Mouse (Mus musculus) T-cell, adult 2 months (primary cell): ENCODE results near the gene Grk5.

ENCODE experiments used
- DNase-seq: peaks from one replicate; pipeline ENCODE4 v3.0.0; 2022; ENCODE audit warnings: low spot score

The Grk5 gene

DNA sequence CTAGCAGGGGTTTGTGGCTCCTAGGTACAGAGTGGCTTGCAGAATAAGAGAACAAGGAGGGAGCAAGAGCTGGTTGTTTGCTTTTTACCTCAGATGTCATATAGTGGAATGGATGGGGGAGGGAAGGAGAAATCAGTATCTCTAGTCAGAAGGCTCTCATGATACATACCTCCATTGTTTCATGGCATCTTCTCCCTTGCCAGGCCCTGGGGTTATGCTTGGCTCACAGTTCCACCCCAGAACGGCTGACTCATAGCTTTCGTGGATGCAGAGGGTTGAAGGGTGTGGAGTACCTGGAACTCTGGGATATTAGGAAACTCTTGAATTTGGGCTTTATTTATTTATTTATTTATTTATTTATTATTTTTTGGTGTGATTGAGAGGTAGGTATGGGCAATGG lies 84.0 kb downstream of the Grk5 start:
- DNase-seq = no peak

DNA sequence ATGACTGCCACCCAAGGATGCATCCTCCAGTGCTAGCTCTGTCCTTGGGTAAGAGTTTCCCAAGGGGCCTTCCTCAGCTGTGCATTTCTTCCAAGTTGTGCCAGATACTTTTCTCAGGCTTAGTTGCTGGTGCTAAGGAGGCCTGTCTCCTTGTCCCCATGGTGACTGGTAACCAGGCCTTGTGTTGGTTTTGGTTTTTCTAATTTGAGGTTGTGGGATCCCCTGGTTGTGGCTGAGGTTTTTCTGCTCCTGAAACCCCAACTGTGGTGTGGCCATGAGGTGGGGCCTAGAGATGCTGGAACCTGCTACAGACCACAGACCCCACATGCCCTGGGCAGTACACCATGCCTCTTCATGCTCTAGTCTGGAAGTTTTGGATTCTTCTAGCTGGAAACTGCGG lies 90.0 kb downstream of the Grk5 start:
- DNase-seq = no peak

DNA sequence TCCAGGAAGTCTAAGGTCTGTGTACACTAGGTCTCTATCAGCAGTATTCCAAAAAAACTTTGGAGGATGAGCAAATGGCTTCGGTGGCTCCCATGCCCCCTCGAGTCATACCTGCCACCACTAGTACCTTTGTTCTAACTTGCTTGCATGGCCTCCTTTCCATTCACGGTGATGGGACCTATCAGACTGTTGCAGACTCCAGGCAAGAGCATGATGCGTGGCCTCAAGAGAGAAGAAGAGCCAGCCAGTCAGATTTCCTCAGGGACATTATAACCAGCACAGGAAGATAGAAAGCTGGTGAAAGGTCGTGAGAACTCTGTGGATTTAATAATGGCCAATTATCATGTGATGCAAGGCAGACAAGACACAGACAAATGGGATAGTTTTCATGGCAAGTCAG lies 91.8 kb downstream of the Grk5 start:
- DNase-seq = no peak

DNA sequence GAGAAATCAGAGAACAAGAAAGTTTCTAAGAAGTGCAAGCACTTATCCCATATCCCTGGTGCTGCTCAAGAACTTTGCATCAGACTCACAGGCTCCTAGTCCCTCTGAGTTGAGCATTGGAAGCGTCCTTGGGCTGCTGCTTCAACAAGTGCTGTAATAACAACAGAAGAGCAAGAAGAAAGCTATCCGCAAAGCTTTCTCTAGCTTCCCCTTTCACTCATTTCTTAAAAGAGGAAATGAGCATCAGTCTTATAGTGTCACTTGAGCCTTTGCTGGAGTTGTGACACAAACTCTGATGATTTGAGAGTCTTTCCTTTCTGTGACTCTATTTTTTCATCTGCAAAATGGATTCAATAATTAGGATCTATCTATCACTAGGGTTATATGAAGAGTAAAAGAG lies 92.3 kb downstream of the Grk5 start:
- no peak for DNase-seq

DNA sequence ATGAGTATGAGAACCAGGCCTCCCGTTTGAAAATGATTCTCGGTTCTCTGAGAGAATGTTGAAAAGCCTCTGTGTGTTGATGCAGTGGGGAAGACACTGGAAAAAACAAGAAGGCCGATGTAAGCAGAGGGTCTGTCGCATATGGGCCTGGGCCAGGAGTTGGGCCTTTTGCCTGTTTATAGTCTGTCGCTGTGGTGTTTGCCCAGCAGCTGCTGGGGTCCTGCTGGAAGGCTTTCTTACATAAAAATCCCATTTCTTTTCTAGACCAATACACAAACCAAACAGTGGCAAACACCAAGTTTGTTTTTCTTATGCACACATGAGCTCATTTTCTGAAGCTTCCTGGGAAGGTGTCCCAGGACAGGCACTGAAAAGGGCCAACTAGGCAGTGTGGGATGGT lies 100.2 kb downstream of the Grk5 start:
- no peak for DNase-seq

DNA sequence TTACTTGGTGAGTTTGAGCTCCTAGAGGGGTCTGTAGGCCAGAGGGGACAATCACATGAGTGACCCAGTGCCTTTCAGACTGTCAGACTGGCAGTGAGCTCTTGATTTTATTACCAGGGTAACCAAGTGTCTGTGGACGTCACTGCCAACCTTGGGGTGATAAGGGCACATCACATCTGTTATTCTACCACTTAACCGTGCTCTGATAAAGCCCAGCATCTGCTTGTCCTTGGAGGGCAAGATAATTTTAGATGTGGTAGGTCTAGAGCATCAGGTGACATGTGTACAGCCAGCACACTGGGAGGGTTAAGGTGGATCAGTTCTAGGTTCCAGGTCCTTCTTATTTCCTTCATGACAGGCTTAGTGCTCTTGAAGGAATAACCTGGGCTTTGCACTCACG lies 104.7 kb downstream of the Grk5 start:
- DNase-seq = no peak

DNA sequence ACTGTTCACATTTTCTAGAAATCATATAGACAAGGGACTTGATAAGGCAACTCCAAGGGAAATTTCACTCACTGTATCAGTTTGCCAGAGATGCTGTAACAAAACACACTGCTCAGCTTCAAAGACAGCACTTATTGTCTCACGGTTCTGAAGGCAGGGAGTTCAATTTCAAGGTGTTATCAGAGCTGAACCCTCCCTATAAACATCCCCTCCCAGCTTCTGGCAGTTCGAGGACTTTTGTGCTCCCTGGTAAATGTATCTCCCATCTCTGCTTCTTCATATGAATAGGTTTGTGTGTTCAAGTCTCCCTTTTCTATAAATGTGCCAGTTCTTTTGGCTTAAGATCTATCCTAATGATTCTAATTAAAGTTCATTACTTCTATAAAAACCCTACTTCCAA lies 105.3 kb downstream of the Grk5 start:
- DNase-seq = no peak

DNA sequence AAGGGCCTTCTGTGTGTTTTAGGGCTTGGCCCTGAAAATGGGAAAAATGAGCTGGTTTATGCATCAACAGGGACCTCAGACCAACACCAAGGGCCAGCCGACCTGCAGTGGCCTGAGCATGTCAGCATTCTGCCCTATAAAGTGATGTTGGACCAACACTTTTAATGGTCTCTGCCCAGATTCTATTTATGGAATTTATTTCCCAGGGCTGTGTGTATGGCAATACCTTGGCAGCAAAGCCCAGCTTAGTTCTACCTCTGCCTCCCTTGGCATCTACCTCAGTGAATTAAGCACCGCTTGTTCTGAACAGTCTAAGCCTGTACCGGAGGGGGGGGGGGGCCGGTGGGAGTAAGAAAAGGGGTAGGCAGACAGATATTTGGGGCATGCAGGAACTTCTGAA lies 108.2 kb downstream of the Grk5 start:
- DNase-seq = no peak

DNA sequence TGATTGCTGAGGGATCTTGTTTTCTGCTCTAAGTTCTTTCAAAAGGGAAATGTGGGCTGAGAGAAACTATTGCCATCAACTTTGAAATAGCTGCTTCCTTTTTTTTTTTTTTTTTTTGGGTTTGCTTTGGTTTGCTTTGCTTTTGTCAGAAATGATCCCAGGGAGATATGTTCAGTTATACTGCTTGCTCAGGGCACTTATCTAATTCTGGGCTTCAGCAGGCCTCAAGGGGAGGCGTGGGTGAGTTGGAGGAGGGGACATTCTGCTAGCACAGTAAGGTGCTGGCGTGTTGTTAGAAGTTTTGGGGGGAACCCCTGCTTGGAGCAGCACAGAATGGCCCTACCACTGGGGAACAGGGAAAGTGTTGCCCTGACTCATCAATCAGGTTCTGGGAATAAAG lies 110.1 kb downstream of the Grk5 start:
- no peak for DNase-seq

DNA sequence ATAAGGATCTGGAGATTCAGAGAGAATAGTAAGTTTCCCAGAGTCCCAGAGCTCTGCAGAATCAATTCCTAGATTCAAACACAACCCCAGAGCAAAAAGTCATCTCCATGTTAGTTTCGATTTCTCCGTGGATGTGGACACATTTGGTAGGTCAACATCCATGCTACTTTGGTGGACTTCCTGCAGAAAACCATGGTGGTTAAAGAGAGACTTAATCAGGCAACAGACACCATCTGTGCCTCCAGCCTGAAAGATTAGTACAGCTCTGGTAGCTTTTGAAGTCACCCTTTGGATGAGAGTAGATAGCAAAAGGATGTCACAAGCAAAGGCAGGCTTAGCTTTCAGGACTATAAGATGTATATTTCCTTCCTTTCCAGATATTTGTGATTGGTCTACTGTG lies 111.4 kb downstream of the Grk5 start:
- DNase-seq = no peak

DNA sequence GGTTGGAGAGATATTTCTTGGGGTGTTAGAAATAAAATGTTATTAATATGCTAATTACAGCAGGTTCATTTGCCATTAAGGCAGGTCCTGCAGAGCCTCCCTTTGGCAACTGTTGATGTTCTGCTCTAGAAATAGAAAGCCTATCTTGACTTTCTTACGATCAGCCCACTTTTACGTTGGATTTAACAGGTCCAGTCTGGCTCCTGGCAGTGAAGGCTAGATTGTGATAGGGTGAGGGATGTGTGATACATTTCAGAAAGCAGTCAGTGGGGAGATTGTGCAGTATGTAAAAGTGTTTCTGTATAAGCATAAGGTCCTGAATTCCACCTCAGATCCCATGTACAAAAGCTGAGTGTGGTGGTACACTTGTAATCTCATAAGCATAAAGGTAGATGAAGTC lies 119.7 kb downstream of the Grk5 start:
- no peak for DNase-seq

DNA sequence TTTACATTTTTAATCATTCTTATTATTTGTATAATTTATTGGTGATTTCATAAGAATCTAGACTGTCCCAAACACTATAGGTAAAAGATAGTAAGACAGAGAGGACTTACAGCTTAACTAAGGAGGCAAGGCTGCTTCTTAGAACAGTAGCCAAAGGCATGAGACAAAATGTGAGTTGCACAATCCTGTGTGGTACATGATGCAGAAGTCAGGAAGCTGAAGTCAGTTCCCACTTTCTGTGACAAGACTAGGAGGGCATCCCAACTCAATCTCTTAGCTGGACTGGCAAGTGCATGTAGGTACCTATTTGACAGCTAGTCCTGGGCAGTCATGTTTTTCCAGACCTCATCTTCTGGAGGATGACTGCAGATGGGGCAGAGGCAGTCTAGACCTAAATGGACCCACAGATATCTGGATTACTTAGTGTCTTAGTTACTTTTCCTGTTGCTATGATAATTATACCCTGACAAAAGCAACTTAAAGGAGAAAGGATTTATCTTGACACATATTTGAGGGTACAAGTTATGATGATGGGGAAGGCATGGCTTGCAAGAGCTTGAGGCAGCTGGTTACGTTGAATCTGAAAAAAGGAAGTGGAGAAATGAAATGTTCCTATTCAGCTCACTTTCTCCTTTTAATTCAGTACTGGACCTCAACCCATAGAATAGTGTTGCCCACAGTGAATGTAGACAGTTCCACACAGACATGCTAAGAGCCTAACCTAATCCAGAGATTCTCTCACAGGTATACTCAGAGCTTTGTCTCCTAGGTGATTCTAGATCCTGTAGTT lies 128.1 kb downstream of the Grk5 start:
- no peak for DNase-seq

DNA sequence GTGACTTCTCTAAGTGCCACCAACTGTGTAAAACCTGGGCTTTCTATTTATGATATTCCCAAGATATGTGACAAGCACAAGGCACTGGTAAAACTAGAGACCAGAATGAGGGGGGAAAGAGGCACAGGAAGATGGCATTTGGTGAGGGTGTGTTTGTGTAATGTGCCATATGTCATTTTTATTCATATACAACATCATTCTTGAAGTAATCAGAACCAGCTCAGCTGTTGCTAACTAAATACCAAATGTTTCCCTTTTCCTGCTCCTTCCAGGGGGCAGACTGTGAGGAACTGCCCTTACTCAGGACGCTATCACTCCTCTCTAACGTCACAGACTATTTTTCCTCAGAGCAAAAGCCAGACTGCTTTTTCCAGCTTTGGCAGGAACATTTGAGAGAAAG lies 132.0 kb downstream of the Grk5 start:
- DNase-seq = no peak

DNA sequence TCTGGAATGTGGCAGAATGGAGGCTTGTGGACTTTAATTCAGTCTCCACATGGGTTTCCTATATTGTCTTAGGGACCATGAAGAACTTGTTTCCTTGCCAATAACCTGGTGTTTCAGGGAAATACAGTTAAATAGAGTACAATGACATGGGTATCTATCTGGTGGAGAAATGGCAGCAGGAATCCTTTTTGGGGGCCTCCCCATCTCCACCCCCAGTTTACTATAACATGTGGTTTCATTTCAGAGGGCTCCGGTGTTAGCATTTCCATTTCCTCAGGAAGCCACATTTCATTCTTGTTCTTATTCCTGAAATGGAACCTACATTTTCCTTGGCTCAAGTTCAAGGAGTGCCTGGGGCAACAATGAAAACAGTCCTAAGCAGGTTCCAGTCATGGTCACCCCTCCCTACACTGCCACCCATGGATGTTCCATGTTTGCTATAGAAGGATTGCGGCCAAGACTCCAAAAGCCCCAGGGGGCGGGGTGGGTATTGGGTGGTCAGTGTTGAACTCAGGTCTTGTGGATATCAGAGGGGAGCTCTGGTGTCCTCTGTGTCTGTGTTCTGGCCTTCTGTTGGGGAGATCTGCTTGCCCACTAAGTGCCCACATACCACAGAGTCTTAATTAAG lies 132.5 kb downstream of the Grk5 start:
- no peak for DNase-seq

DNA sequence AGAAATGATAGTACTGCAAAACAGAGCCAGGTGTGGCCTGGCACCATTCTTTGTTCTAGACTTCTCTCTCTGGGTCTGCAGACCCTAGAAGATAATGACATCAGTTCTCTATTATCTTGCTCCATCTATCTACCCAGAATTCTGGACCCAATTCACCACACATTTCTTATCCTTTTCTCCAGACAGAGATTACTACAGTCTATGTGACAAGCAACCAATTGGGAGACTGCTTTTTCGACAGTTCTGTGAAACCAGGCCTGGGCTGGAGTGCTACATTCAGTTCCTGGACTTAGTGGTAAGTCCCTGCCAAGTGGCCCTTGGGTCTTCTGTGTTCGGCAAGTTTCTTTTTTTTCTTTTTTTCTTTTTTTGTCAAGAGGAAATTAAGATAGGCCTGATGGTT lies 142.0 kb downstream of the Grk5 start:
- DNase-seq = no peak

DNA sequence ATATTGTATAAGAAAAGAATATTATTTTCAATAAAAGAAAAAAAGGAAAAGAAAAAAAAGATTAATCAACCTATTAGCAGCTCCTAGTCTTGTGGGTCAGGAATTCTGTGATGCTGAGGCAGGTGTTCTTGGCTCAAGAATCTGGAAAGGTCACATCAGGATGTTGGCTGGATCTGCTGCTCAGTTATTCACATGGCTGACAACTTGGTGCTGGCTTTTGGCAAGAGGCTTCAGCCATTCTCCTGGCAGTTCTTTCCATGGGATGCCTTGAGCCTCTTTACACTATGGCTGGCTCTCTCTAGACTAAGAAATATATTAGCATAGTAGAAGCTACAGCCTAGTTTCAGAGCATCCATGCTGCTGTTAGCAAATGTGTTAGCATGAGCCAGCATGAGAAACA lies 149.6 kb downstream of the Grk5 start:
- DNase-seq = no peak

DNA sequence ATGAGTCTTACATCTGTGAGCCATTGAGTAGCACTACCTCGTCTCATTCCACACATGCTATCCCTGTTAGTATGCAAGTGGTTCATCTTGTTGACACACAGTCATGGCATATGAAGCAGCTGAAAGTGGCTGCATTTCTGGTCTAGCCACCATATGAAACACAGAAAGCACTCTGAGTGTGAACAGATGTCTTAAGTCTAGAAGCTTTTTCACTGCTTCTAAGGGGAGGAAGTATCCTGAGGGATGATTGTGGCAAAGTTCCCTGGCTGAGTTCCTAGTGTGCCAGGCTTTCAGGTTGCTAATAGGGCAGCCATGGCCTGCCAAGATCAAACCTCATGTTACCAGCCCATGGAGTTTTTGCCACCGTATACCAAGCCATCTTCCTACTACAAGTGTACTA lies 159.1 kb downstream of the Grk5 start:
- no peak for DNase-seq

DNA sequence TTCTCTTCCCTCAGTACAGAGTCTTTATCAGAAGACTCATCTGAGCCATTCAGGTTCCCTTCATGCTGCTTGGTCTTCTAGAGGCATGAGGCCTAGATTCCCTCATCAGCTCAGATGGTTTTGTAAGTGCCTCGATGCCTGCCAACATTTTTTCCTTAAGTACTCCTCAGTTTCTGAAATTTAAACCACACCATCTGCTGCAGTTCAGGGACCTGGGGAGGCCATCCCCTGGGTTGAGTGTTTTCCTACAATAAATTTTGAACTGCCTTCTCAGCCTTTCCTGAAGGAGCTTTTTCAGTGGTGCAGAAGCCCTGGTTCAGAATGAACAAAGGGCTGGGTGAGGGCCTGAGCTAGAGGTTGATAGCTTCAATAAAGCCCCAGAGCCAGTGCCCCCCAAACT lies 159.9 kb downstream of the Grk5 start:
- DNase-seq = no peak

DNA sequence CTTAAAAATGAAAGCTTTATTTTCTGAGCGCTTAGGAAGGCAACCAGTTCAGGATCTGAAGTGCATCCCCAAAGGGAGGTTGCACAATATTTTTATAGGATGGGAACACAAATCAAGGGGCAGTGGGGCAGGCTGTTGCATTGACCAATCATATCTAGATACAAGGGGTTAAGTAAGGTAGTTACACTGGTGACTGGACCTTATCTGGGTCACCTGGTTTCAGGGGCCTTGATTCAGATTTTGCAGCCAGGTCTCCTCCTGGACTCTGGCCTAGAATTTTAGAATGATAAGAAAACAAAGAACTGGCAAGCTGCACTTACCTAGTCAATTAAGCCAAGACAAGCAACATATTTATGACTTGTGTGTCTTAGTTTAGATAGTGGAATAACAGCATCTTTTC lies 161.6 kb downstream of the Grk5 start:
- no peak for DNase-seq

DNA sequence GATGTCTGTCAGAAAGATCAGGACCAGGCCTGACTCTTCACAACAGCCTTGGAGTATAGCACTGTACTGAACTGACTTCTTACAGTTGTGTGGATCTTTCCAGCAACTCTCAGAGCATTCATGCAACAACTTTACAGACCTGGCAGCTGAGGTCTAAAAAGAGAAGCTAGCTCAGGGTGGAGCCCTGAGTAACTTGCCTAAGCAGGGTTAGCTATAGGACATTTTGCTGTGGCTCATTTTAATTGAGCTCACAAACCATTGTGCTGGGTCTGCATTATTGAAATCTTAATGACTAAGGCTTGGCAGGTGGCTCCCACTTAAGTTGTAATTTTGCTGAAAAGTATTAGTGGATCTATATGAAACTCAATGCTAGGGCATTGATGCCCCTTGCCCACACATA lies 162.5 kb downstream of the Grk5 start:
- DNase-seq = no peak

DNA sequence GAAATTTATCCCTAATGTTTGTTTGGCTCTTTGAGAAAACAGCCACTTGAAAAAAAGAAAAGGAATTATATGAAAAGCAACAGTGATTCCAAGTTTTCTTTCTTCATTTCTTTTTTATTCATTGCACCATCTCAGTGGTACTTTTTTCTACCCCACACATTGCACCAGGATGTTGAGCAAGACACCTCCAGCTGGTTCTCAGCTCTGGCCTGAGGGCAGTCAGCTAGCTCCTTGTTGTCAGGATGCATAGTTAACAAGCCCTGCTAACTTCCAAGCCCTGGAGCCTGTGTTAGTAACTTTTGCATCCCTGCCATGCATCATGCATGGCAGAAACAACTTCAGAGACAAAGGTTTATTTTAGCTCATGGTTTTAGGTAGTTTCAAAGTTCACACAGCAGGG lies 163.2 kb downstream of the Grk5 start:
- DNase-seq = no peak

DNA sequence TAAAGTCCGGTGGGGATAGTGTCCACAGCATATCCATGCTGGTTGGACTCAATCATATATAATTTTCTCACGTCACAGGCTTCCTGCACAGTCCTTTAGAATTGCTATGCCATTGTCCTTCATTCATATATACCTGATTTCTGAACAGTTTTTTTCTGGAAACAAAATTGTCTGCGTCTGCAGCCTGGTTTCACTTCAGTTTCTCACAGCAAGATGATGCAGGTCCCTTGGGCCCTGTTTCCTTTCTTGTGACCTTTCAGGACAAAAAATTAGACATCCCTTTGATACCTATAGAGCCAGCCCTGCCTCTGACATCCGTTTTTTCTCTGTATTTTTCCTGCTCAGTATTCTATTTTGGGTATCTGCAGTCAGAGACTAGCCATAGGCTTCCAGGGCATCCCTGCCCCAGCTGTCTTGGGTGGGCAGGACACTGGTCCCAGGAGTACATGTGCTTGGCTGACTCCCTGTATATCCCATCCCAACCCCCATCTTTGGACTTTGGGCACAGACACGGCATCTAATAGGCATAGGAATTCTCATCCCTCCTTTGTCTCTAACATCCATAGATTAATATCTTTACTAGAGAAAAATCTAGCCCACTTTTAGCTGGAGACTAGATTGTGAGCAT lies 167.3 kb downstream of the Grk5 start:
- DNase-seq = no peak

DNA sequence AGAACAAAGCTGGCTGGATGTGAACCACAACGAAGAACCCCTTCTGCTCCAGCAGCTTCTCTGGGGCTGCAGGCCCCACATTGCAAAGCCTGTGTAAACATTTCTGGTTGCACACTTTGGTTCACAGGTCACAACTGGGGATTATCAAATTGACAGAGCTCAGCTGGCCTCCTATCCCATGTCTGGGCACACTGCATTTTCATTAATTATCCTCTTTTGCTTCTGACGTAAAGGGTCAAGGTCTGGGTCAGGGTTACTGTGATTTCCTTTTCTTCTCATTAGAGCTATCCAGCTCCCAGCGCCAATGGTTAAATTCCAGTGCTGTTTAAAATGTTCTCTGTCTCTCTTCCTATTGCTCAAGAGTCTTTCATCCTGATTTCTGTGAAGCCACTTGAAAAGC lies 168.0 kb downstream of the Grk5 start:
- no peak for DNase-seq

DNA sequence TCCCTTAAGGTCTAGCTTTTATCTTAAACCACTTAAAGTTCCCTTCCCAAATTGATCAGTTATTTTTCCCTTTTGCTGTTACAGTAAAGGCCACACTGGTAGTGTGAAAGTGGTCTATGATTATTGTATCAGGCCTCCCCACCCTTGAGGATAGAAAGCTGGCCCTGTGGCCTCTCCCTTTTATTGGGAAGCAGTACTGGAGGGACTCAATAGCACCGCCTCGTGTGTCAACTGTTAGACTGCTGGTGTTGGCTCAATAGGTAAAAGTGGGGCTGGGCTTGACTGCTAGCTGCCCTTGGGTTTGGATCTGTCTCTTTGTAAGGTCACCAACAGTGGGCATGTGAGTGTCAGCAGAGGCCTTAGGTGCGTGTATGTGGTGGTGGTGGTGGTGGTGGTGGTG lies 174.8 kb downstream of the Grk5 start:
- DNase-seq = no peak
